Mouse (Mus musculus): ENCODE data around the gene Cdc37. TPM values are rescaled to one million over a fixed set of nuclear protein-coding genes. Genes with fewer than 3 reads are reported as not detected.

Cdc37 gene
- polyA plus RNA-seq, 1 experiment from 2014 or later: 228 TPM

Other genes starting within 250 kb of the Cdc37 start
- gene Dnmt1, start 190.1 kb downstream of the Cdc37 start, polyA plus RNA-seq (2015; fragmentation: Nextera tagmentation; extraction: Ambion mirVana): 54.2 and 63.7 TPM in 2 replicates
- 9.9 and 10.1 TPM in 2 replicates for gene S1pr2, start 173.2 kb downstream of the Cdc37 start, polyA plus RNA-seq (2015; fragmentation: Nextera tagmentation; extraction: Ambion mirVana)
- gene Mrpl4, start 147.2 kb downstream of the Cdc37 start, polyA plus RNA-seq (2015; fragmentation: Nextera tagmentation; extraction: Ambion mirVana): 105 and 110 TPM in 2 replicates
- 3.9 and 4.8 TPM in 2 replicates for gene Icam1, start 134.0 kb downstream of the Cdc37 start, polyA plus RNA-seq (2015; fragmentation: Nextera tagmentation; extraction: Ambion mirVana)
- 0.33 and 0.56 TPM in 2 replicates for gene Icam4, start 120.6 kb downstream of the Cdc37 start, polyA plus RNA-seq (2015; fragmentation: Nextera tagmentation; extraction: Ambion mirVana)
- gene Icam5, start 117.9 kb downstream of the Cdc37 start, polyA plus RNA-seq (2015; fragmentation: Nextera tagmentation; extraction: Ambion mirVana): 0.45 and 0.68 TPM in 2 replicates
- gene Zglp1, start 82.9 kb downstream of the Cdc37 start, polyA plus RNA-seq (2015; fragmentation: Nextera tagmentation; extraction: Ambion mirVana): 1.4 and 2.1 TPM in 2 replicates
- gene Gm49373, start 76.9 kb downstream of the Cdc37 start, polyA plus RNA-seq (2015; fragmentation: Nextera tagmentation; extraction: Ambion mirVana): 0.91 and 0.98 TPM in 2 replicates
- gene Fdx1l, start 76.4 kb downstream of the Cdc37 start, polyA plus RNA-seq (2015; fragmentation: Nextera tagmentation; extraction: Ambion mirVana): 52.1 and 60.2 TPM in 2 replicates
- 1.3 and 1.6 TPM in 2 replicates for gene Gm38431, start 58.0 kb downstream of the Cdc37 start, polyA plus RNA-seq (2015; fragmentation: Nextera tagmentation; extraction: Ambion mirVana)
- 37.3 and 38.3 TPM in 2 replicates for gene Raver1, start 58.0 kb downstream of the Cdc37 start, polyA plus RNA-seq (2015; fragmentation: Nextera tagmentation; extraction: Ambion mirVana)
- 11.7 TPM in 2 replicates for gene Tyk2, start 18.7 kb downstream of the Cdc37 start, polyA plus RNA-seq (2015; fragmentation: Nextera tagmentation; extraction: Ambion mirVana)
- gene Pde4a, start 15.7 kb upstream of the Cdc37 start, polyA plus RNA-seq (2015; fragmentation: Nextera tagmentation; extraction: Ambion mirVana): 17.5 and 18.9 TPM in 2 replicates
- 60.9 and 64.4 TPM in 2 replicates for gene Keap1, start 89.4 kb upstream of the Cdc37 start, polyA plus RNA-seq (2015; fragmentation: Nextera tagmentation; extraction: Ambion mirVana)
- 3.0 and 3.8 TPM in 2 replicates for gene S1pr5, start 98.5 kb upstream of the Cdc37 start, polyA plus RNA-seq (2015; fragmentation: Nextera tagmentation; extraction: Ambion mirVana)
- 55.3 and 56.1 TPM in 2 replicates for gene Atg4d, start 115.3 kb upstream of the Cdc37 start, polyA plus RNA-seq (2015; fragmentation: Nextera tagmentation; extraction: Ambion mirVana)
- gene Kri1, start 138.0 kb upstream of the Cdc37 start, polyA plus RNA-seq (2015; fragmentation: Nextera tagmentation; extraction: Ambion mirVana): 11.1 and 15.1 TPM in 2 replicates
- gene Cdkn2d, start 141.4 kb upstream of the Cdc37 start, polyA plus RNA-seq (2015; fragmentation: Nextera tagmentation; extraction: Ambion mirVana): 95.5 and 114 TPM in 2 replicates
- gene Ap1m2, start 162.4 kb upstream of the Cdc37 start, polyA plus RNA-seq (2015; fragmentation: Nextera tagmentation; extraction: Ambion mirVana): 0.89 and 1.1 TPM in 2 replicates
- gene Slc44a2, start 170.7 kb upstream of the Cdc37 start, polyA plus RNA-seq (2015; fragmentation: Nextera tagmentation; extraction: Ambion mirVana): 70.1 and 73.1 TPM in 2 replicates
- 226 and 229 TPM in 2 replicates for gene Ilf3, start 217.9 kb upstream of the Cdc37 start, polyA plus RNA-seq (2015; fragmentation: Nextera tagmentation; extraction: Ambion mirVana)